Mouse (Mus musculus): ENCODE measurements around the gene Ndc1. TPM values are rescaled to one million over a fixed set of nuclear protein-coding genes. Genes with fewer than 3 reads are reported as not detected.

Ndc1 gene
- 15.2 TPM for polyA plus RNA-seq (2014; fragmentation: Illumina TruSeq; extraction: RNeasy Lipid Tissue Mini Kit (QIAGEN cat#74804); ENCODE audit: low replicate concordance)

GRCm38 (mm10) chr4:107367567-107368314 is at the start of gene Ndc1:
Ndc1 (plus strand) TSS chr4:107367784.

GRCm38 (mm10) chr4:107434356-107435237 is 67.0 kb downstream of the Ndc1 start, which contains the start of gene Glis1:
Glis1 (plus strand) TSS chr4:107434591.

Other genes starting within 250 kb of the Ndc1 start
- 727 TPM for gene Tmem59, start 189.4 kb upstream of the Ndc1 start, polyA plus RNA-seq (2014; fragmentation: Illumina TruSeq; extraction: RNeasy Lipid Tissue Mini Kit (QIAGEN cat#74804); ENCODE audit: low replicate concordance)
- gene Tceanc2, start 188.7 kb upstream of the Ndc1 start, polyA plus RNA-seq (2014; fragmentation: Illumina TruSeq; extraction: RNeasy Lipid Tissue Mini Kit (QIAGEN cat#74804); ENCODE audit: low replicate concordance): 29.7 TPM
- gene Ldlrad1, start 158.6 kb upstream of the Ndc1 start, polyA plus RNA-seq (2014; fragmentation: Illumina TruSeq; extraction: RNeasy Lipid Tissue Mini Kit (QIAGEN cat#74804); ENCODE audit: low replicate concordance): not detected
- gene Lrrc42, start 114.3 kb upstream of the Ndc1 start, polyA plus RNA-seq (2014; fragmentation: Illumina TruSeq; extraction: RNeasy Lipid Tissue Mini Kit (QIAGEN cat#74804); ENCODE audit: low replicate concordance): 13.4 TPM
- 41.3 TPM for gene Hspb11, start 114.2 kb upstream of the Ndc1 start, polyA plus RNA-seq (2014; fragmentation: Illumina TruSeq; extraction: RNeasy Lipid Tissue Mini Kit (QIAGEN cat#74804); ENCODE audit: low replicate concordance)
- 163 TPM for gene Dio1, start 60.6 kb upstream of the Ndc1 start, polyA plus RNA-seq (2014; fragmentation: Illumina TruSeq; extraction: RNeasy Lipid Tissue Mini Kit (QIAGEN cat#74804); ENCODE audit: low replicate concordance)
- gene Yipf1, start 53.4 kb upstream of the Ndc1 start, polyA plus RNA-seq (2014; fragmentation: Illumina TruSeq; extraction: RNeasy Lipid Tissue Mini Kit (QIAGEN cat#74804); ENCODE audit: low replicate concordance): 48.8 TPM
- gene Glis1, start 66.8 kb downstream of the Ndc1 start, polyA plus RNA-seq (2014; fragmentation: Illumina TruSeq; extraction: RNeasy Lipid Tissue Mini Kit (QIAGEN cat#74804); ENCODE audit: low replicate concordance): not detected

All from small intestine, adult 10 weeks (tissue).